Mouse (Mus musculus): Measurements from ENCODE around the gene Znrf1. TPM values are rescaled to one million over a fixed set of nuclear protein-coding genes. Genes with fewer than 3 reads are reported as not detected.

Gene Znrf1
- polyA plus RNA-seq (2021; fragmentation: Nextera tagmentation) = 12.6 and 13.8 TPM in 2 replicates
- long read RNA-seq, experiment 1, transcript Znrf1-207 (5 exons, 1,238 nt) = major isoform, 9 of 23 reads
- long read RNA-seq, experiment 1, partial matches to known transcripts = 11 of 23 reads
- long read RNA-seq, experiment 1, other reads (novel, unspliced or antisense) = 2 of 23 reads
- long read RNA-seq, experiment 2, full-length matches to known transcripts = 44 of 68 reads
- long read RNA-seq, experiment 2, partial matches to known transcripts = 9 of 68 reads
- long read RNA-seq, experiment 2, other reads (novel, unspliced or antisense) = 15 of 68 reads

GRCm38 (mm10) chr8:111536031-111536977 lies at the start of gene Znrf1:
TSS of gene Znrf1 (plus strand) at chr8:111536097.

GRCm38 (mm10) chr8:111521713-111522429 lies 14.0 kb upstream of the Znrf1 start, which contains the start of gene Wdr59:
TSS of gene Wdr59 (minus strand) at chr8:111522092.

GRCm38 (mm10) chr8:111630105-111630521 lies 94.2 kb downstream of the Znrf1 start, which contains the start of gene Ldhd:
TSS of gene Ldhd (minus strand) at chr8:111630374.

DNA sequence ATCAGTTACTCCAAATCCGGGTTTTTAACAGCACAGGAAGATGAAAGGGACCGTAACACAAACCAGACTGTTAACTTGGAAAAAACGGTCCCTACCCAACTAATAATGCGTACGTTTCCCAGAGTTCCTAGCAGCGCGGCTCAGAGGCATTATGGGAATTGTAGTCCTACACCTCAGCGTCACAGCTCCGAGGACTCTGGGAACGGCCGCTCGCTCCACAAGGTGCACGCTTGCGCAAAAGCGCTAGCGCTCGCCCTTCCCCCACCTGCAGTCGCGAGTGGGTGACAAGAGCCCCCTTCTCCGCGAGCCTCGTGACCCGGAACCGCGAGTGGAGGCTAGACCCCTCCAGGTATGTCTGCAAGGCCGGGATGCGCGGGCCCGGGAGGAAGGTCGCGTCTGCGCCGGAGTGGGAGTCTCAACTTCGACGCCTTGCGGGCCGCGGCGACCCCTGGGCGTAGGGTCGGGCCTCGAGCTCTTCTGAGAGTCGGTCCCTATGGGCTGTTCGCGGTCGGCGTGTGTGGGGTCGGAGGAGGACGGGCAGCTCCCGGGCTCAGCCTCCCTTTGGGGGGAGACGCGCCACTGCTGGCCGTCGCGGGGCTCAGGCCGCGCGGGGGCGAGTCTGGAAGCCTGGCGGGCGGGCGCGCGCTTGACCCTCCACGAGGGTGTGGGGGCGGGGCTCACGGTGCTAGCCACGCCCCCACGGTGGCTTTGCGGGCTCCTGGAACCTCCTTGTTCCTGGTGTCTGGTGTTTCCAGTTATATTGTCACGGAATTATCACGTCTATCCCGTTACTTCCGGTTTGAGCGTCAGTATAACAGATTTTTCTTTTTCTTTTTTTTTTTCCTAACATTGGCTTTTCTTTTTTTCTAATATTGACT lies 107.6 kb downstream of the Znrf1 start, which contains the start of gene Zfp1:
Gene Zfp1 (plus strand): TSS at position 138 of the 878 bp plus-strand sequence.

Other genes with a start within 250 kb of the Znrf1 start
- 4.7 and 6.2 TPM in 2 replicates for gene Rfwd3, start 235.9 kb upstream of the Znrf1 start, polyA plus RNA-seq (2021; fragmentation: Nextera tagmentation)
- gene Mlkl, start 197.9 kb upstream of the Znrf1 start, polyA plus RNA-seq (2021; fragmentation: Nextera tagmentation) = 0.09 TPM in 1 of 2 replicates, not detected in the other
- 11.2 and 15.8 TPM in 2 replicates for gene Fa2h, start 142.3 kb upstream of the Znrf1 start, polyA plus RNA-seq (2021; fragmentation: Nextera tagmentation)
- gene Wdr59, start 14.0 kb upstream of the Znrf1 start, polyA plus RNA-seq (2021; fragmentation: Nextera tagmentation) = 2.5 and 3.1 TPM in 2 replicates
- 2.7 and 3.1 TPM in 2 replicates for gene Ldhd, start 94.3 kb downstream of the Znrf1 start, polyA plus RNA-seq (2021; fragmentation: Nextera tagmentation)
- gene Zfp1, start 107.3 kb downstream of the Znrf1 start, polyA plus RNA-seq (2021; fragmentation: Nextera tagmentation) = 23.7 and 28.3 TPM in 2 replicates
- not detected in 2 replicates for gene Ctrb1, start 154.9 kb downstream of the Znrf1 start, polyA plus RNA-seq (2021; fragmentation: Nextera tagmentation)
- 22.4 and 23.7 TPM in 2 replicates for gene Bcar1, start 207.7 kb downstream of the Znrf1 start, polyA plus RNA-seq (2021; fragmentation: Nextera tagmentation)